In genomic region chr14:67993142-67993541, GRCm38 (mm10) we compare ENCODE assay signal across 8 mouse cellular contexts.
A peak's percentile ranks its signal among the peaks of the same experiment; 100 is the strongest.
DNase-seq lines count a peak whose midpoint lies in the region; ATAC-seq and TF ChIP-seq lines count a peak whose summit lies in the region.

No protein-coding gene starts in this region.

- no peaks in the 10 kb centered on the region for H3K36me3 ChIP-seq in embryonic facial prominence, embryonic 12.5 days
- H3K36me3 ChIP-seq in heart, embryonic 10.5 days, result no peaks in the 10 kb centered on the region
- no peaks in the 10 kb centered on the region for H3K36me3 ChIP-seq in liver, embryonic 14.5 days (replicated peaks; ENCODE audit: control insufficient read depth, insufficient read depth, low read depth)
- no peaks in the 10 kb centered on the region for H3K36me3 ChIP-seq in neural tube, embryonic 15.5 days

- no peaks in the 10 kb centered on the region; the same call in 1 of the 2 replicates for H3K4me1 ChIP-seq in embryonic facial prominence, embryonic 12.5 days
- peaks cover 3% of the 10 kb centered on the region; the same call in 1 of the 2 replicates for H3K4me1 ChIP-seq in heart, embryonic 10.5 days
- no peaks in the 10 kb centered on the region for H3K4me1 ChIP-seq in liver, embryonic 14.5 days (replicated peaks; ENCODE audit: control insufficient read depth in 2 of 2, insufficient read depth in 2 of 2, low read length in 1 of 2)
- peaks cover 5% of the 10 kb centered on the region; the same call in 1 of the 2 replicates for H3K4me1 ChIP-seq in neural tube, embryonic 15.5 days

- no peak for TF ChIP-seq EP300 in liver, embryonic 14.5 days (IDR thresholded peaks at IDR 0.05; ENCODE audit: low read depth)

- peak; percentile 82 for TF ChIP-seq CTCF in liver, embryonic 14.5 days (IDR thresholded peaks at IDR 0.05; ENCODE audit: low read depth)

- no peaks in the 10 kb centered on the region for H3K9me3 ChIP-seq in embryonic facial prominence, embryonic 12.5 days
- no peaks in the 10 kb centered on the region for H3K9me3 ChIP-seq in heart, embryonic 10.5 days
- H3K9me3 ChIP-seq in liver, embryonic 14.5 days (ENCODE audit: control insufficient read depth, low read length), result no peaks in the 10 kb centered on the region
- no peaks in the 10 kb centered on the region for H3K9me3 ChIP-seq in neural tube, embryonic 15.5 days (replicated peaks)

- 14% methylated on average over 8 of the region's 8 CpGs for WGBS in embryonic facial prominence, embryonic 12.5 days
- WGBS in heart, embryonic 10.5 days, result 17% methylated on average over 8 of the region's 8 CpGs
- WGBS in liver, embryonic 14.5 days (ENCODE audit: insufficient replicate concordance), result 11% methylated on average over 8 of the region's 8 CpGs
- 12% methylated on average over 8 of the region's 8 CpGs for WGBS in neural tube, embryonic 15.5 days

- no peaks in the 10 kb centered on the region for H3K27me3 ChIP-seq in embryonic facial prominence, embryonic 12.5 days
- H3K27me3 ChIP-seq in heart, embryonic 10.5 days (ENCODE audit: insufficient read depth, poor library complexity, severe bottlenecking), result 0 out of 2 replicates have a peak, but pooled peaks cover 4% of the 10 kb centered on the region
- no peaks in the 10 kb centered on the region for H3K27me3 ChIP-seq in liver, embryonic 14.5 days (ENCODE audit: control insufficient read depth, insufficient read depth, low read length)
- H3K27me3 ChIP-seq in neural tube, embryonic 15.5 days (replicated peaks), result no peaks in the 10 kb centered on the region

- no peak for ATAC-seq in embryonic facial prominence, embryonic 12.5 days (ENCODE audit: insufficient number of reproducible peaks, insufficient read depth, low FRiP score, low TSS enrichment)
- ATAC-seq in liver, embryonic 14.5 days (ENCODE audit: insufficient read depth), result no peak
- no peak; the same call in 1 of the 2 replicates for ATAC-seq in neural tube, embryonic 15.5 days (ENCODE audit: low FRiP score)

- 0 out of 2 replicates have a peak overlapping the region, but pooled peaks have one; percentile 5 for H3K4me2 ChIP-seq in embryonic facial prominence, embryonic 12.5 days (replicated peaks)
- no peak overlapping the region for H3K4me2 ChIP-seq in liver, embryonic 14.5 days (ENCODE audit: low read depth)
- H3K4me2 ChIP-seq in neural tube, embryonic 15.5 days, result peak overlapping the region; percentile 48

- H3K9ac ChIP-seq in embryonic facial prominence, embryonic 12.5 days, result no peak overlapping the region
- H3K9ac ChIP-seq in liver, embryonic 14.5 days (replicated peaks), result no peak overlapping the region
- 0 out of 2 replicates have a peak overlapping the region, but pooled peaks have one; percentile 11 for H3K9ac ChIP-seq in neural tube, embryonic 15.5 days (replicated peaks)

- no peak overlapping the region for H3K27ac ChIP-seq in embryonic facial prominence, embryonic 12.5 days
- no peak overlapping the region for H3K27ac ChIP-seq in heart, embryonic 10.5 days
- H3K27ac ChIP-seq in liver, embryonic 14.5 days, result no peak overlapping the region
- H3K27ac ChIP-seq in neural tube, embryonic 15.5 days (replicated peaks), result no peak overlapping the region

- H3K4me3 ChIP-seq in embryonic facial prominence, embryonic 12.5 days, result no peak overlapping the region
- peak overlapping the region; percentile 18; the same call in 1 of the 2 replicates for H3K4me3 ChIP-seq in heart, embryonic 10.5 days
- no peak overlapping the region for H3K4me3 ChIP-seq in liver, embryonic 14.5 days (ENCODE audit: insufficient read depth in 1 of 2, low read depth in 2 of 2, low read length in 2 of 2)
- H3K4me3 ChIP-seq in neural tube, embryonic 15.5 days (replicated peaks), result no peak overlapping the region

- peak; percentile 1 to 18 for DNase-seq in CD8-positive naive resting alpha-beta T cell, adult 2 months (ENCODE audit: low read depth in 2 of 2, low spot score in 2 of 2)
- peak; percentile 63 to 64 for DNase-seq in adrenal gland, postnatal 36 days
- no peak for DNase-seq in heart, embryonic 10.5 days (ENCODE audit: low spot score)
- DNase-seq in kidney, postnatal 25 days, result peak; percentile 46 to 73
- peak in 2 of 3 experiments; percentile 9 to 13 for DNase-seq in liver, embryonic 14.5 days (ENCODE audit: low read depth in 3 of 3, low spot score in 3 of 3)
- DNase-seq in thymus, postnatal 4 days, result peak; percentile 72
